Mouse (Mus musculus) kidney, adult 2 months (tissue): ENCODE measurements at regions not wholly inside any gene's neighbourhood (a gene's known extent, or its start where the extent isn't known, plus 50 kb on each side); places are given as distances from the start of the nearest gene placed in this dataset.

Source experiments
- DNase-seq: peaks from one replicate; pipeline ENCODE4 v3.0.0; 2021
- H3K27ac ChIP-seq: fragments of 200-500 bp; 2 replicates; pipeline ENCODE4 v1.5.1; 2012; ENCODE audit warnings: low read depth, low read length, control low read depth, inconsistent platforms; ENCODE audit not compliant: insufficient read depth
- H3K27me3 ChIP-seq: fragments of 200-500 bp; replicated peaks from 2 replicates; pipeline ENCODE4 v1.6.1; 2012; ENCODE audit warnings: mild to moderate bottlenecking, moderate library complexity, low read length, inconsistent platforms; ENCODE audit not compliant: control insufficient read depth, insufficient read depth
- H3K36me3 ChIP-seq: fragments of 200-500 bp; 2 replicates; pipeline ENCODE4 v1.6.1; 2012; ENCODE audit warnings: mild to moderate bottlenecking, moderate library complexity, low read length, inconsistent platforms; ENCODE audit not compliant: control insufficient read depth, insufficient read depth
- H3K4me1 ChIP-seq: fragments of 200-500 bp; 2 replicates; pipeline ENCODE4 v1.6.1; 2011; ENCODE audit warnings: low read length; ENCODE audit not compliant: control insufficient read depth, insufficient read depth
- H3K4me3 ChIP-seq: fragments of 200-500 bp; 2 replicates; pipeline ENCODE4 v1.5.1; 2011; ENCODE audit warnings: mild to moderate bottlenecking, low read depth, low read length, control low read depth; ENCODE audit not compliant: insufficient read depth
- CTCF ChIP-seq: fragments of 200-500 bp; conservative IDR thresholded peaks from 2 replicates; pipeline ENCODE4 v1.5.1; 2011; ENCODE audit warnings: low read depth, mild to moderate bottlenecking, control low read depth, low read length, moderate library complexity, mixed read lengths; ENCODE audit not compliant: insufficient read depth, insufficient read length
- POLR2A ChIP-seq: fragments of 200-500 bp; IDR thresholded peaks from one replicate; pipeline ENCODE4 v1.6.1; 2011; ENCODE audit warnings: low read depth, low read length, control low read depth
- WGBS: fragments of 180-500 bp; shearing (Covaris S2); methylation state at CpG from one replicate; pipeline ENCODE4 v1.1.7; 2018; 5-methylcytosine and 5-hydroxymethylcytosine counted together

DNA sequence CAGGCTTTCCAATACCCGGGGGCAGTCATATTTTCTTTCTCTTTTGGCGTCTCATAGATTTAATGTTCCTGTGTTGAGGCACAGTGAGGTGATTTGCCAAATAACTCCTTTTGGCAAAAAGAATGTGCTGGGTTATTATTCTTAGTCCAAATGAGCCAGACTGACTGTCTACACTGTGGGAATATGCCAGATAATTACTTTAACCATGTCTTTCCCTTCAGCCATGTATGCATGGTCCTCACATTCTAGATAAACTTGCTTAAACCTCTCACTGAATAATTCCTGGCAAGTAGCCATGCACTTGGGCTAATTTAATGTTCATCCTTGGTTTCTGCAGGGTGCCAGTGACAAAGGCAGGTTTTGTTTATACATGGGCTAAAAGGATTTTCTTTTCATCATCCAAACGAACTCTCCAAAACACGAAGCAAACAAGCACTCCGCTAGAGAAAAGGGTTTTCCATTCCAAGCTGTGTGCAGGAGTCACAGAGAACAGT, 544.6 kb downstream of the Kcnj2 start:
- H3K4me1 ChIP-seq = no peaks in the 10 kb centered on the region
- TF ChIP-seq CTCF = no peak
- TF ChIP-seq POLR2A = no peak
- 76% methylated on average over 5 of the region's 5 CpGs for WGBS

DNA sequence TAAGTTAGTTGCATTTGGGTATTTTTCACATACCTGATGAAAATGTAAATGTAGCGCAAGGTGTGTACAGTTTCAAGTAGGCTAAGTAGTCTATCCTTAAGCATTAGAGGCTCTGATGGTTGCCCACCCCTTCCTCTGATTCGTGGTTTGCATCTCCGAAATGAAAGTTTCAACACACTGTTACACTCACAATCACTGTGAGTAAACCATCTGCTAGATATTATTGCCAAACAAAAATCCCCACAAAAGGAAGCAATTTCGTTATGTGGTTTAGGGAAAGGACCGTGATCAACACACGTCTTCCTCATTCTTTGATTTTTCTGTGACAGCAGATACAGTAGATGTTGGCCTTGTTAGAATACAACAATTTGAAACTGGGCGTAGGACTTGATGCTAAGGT, 577.6 kb downstream of the Kcnj2 start:
- WGBS = 89% methylated on average over 7 of the region's 7 CpGs
- Histone ChIP-seq H3K27me3 (no peaks in the 10 kb centered on the region; the same call in 1 of the 2 replicates), H3K4me3 (no peak overlapping the region), H3K4me1 (no peaks in the 10 kb centered on the region), H3K27ac (no peak overlapping the region), H3K36me3 (no peaks in the 10 kb centered on the region)
- DNase-seq = no peak
- TF ChIP-seq POLR2A (no peak), CTCF (no peak)

More for the DNA sequence above, 544.6 kb downstream of the Kcnj2 start:
- H3K27ac ChIP-seq = no peak overlapping the region
- no peaks in the 10 kb centered on the region for H3K27me3 ChIP-seq
- no peak for DNase-seq
- no peaks in the 10 kb centered on the region for H3K36me3 ChIP-seq
- H3K4me3 ChIP-seq = no peak overlapping the region

DNA sequence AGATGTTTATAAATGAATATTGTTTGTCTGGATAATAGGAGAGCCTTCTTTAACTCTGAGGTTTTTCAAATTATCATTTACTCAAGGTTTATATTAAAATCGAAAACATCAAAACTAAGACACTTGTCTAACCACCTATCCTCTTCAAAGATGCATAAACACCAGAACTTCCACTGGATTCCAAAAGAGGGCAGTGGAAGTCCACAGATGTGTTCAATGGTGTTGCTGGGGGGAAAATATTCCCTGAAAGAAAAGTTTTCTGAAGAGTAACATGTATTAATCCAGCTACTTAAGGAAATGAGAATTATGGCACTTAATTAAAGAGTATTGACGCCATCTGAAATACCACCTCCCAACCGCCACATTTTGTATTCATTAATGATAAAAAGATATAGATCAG, 586.9 kb downstream of the Kcnj2 start:
- Histone ChIP-seq H3K27me3 (no peaks in the 10 kb centered on the region; the same call in 1 of the 2 replicates), H3K27ac (no peak overlapping the region), H3K4me3 (no peak overlapping the region), H3K36me3 (no peaks in the 10 kb centered on the region), H3K4me1 (no peaks in the 10 kb centered on the region)
- WGBS = 51% methylated on average over 3 of the region's 3 CpGs
- TF ChIP-seq CTCF (no peak), POLR2A (no peak)
- peak; percentile 5 for DNase-seq

DNA sequence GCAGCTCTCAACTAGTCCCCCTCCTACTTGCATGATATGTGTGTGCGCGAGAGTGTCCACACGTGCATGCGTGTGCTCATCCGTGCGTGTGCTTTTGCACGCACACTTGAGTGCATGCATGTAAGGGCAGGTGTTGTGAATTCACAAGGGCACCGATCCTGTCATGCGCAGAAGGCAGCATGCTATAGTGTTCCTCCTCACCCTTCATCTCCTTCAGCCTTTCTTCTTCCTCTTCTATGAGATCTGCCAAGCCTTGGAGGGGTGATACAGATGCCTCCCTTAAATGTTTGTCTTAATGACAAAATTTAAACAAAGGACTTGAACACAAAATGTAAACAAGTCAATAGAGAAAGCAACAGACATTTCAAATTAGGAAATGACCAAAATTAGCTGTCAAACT, 591.8 kb downstream of the Kcnj2 start:
- Histone ChIP-seq H3K27ac (no peak overlapping the region), H3K4me3 (no peak overlapping the region), H3K27me3 (no peaks in the 10 kb centered on the region), H3K36me3 (no peaks in the 10 kb centered on the region), H3K4me1 (no peaks in the 10 kb centered on the region)
- 94% methylated on average over 9 of the region's 9 CpGs for WGBS
- TF ChIP-seq POLR2A (no peak), CTCF (no peak)
- no peak for DNase-seq

DNA sequence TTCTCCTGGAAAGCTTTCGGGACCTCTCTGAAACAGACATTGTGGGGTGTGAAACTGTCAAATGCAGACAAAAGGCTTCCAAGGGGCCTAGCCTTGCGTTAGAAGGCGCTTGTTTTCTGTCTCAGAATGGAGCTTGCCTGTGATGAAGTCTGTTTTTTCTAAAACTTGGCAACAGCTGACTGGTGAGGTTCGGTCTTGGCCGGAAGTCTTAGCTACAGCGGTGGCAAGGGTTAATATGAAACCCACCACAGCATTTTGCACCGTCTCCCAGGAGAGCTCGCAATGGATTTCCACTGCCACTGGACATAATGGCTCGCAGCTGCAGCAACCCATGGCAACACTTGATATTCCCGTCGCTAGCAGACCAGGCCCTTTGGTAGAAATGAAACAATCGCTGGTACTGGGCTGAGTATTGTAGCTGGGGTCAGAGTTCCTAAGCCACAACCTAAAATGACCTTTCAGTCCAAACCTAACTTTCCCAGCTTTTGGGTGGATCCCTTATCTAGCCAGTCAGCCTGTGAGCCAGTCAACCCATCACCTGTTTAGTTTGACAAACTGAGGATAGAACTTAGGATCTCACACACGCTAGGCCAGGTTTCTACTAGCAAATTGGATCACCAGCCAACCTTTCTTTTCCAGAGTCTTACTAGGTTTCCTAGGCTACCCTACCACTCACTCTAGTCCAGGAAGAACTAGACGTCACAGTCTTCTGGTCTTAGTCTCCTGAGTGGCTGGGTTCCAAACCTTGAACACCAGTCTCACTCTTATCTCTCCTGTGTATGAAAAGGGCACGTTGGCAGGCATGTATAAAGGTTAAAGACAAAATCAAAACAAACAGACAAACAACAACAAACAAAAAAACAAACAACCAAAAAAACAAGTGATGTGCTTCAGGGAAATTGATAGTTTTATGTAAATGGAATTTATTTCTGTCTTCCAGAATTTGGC, 592.7 kb downstream of the Kcnj2 start:
- Histone ChIP-seq H3K36me3 (no peaks in the 10 kb centered on the region), H3K4me3 (no peak overlapping the region), H3K4me1 (no peaks in the 10 kb centered on the region), H3K27ac (no peak overlapping the region), H3K27me3 (no peaks in the 10 kb centered on the region)
- no peak for DNase-seq
- TF ChIP-seq POLR2A (no peak), CTCF (no peak)
- 69% methylated on average over 15 of the region's 15 CpGs for WGBS

DNA sequence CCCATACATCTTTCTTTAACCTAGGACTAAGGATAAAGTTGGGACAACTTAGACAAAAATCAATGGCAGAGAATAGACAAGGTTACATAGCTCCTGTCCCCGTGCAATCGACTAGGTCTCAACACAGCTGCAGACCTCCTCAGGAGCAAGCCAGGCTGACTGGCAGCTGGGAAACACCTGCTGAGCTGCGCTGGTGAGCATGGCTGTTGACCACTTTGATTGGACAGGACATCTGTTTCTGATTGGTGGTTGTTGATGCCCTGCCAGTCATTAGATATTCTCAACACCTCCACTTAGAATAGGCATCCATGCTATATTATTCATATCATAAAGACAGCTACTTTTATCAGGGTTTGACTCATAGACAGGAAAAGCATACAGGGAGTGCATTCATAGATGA, 597.3 kb downstream of the Kcnj2 start:
- no peaks in the 10 kb centered on the region for H3K36me3 ChIP-seq
- H3K4me1 ChIP-seq = no peaks in the 10 kb centered on the region
- no peak overlapping the region for H3K4me3 ChIP-seq
- WGBS = 78% methylated on average over 3 of the region's 3 CpGs
- no peak overlapping the region for H3K27ac ChIP-seq
- no peaks in the 10 kb centered on the region for H3K27me3 ChIP-seq
- no peak for TF ChIP-seq POLR2A
- no peak for TF ChIP-seq CTCF
- DNase-seq = no peak

DNA sequence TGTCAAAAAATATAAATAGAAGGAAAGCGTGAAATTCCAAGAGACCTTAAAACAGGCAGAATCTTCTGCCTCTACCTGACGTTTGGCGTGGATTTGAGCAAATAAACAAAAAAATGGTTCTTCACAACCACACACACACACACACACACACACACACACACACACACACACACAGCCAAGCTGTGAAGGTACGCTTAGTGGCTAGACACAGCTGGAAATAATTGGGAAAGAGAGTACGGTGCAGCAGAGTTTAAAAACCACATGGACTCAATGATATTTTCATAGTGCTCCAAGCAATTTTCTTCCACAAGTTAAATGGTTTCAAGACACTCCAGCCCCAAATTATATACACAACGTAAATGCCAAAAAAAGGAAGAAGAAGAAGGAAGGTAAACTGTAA, 600.4 kb downstream of the Kcnj2 start:
- H3K4me3 ChIP-seq = no peak overlapping the region
- no peaks in the 10 kb centered on the region for H3K36me3 ChIP-seq
- no peak for TF ChIP-seq CTCF
- no peak for TF ChIP-seq POLR2A
- H3K27ac ChIP-seq = no peak overlapping the region
- DNase-seq = no peak
- 86% methylated on average over 6 of the region's 6 CpGs for WGBS
- no peaks in the 10 kb centered on the region for H3K27me3 ChIP-seq
- H3K4me1 ChIP-seq = no peaks in the 10 kb centered on the region

DNA sequence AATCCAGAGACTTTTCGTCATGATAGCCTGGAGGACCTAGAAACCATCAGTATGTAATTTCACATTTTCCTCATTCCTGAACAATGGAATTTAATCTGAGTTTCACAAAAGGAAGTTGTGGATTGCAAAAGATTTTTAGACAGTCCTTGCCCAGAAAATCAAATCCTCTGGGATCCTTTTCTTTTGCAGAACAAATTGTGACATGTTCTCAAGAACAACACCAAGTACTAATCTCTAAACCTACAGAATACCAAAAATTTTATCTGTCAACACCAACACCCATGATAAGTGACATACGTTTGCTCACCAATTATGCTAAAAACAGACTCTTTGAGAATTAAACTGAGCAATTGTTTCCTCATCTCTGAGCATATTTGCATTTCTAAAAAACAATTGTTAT, 605.9 kb downstream of the Kcnj2 start:
- H3K27ac ChIP-seq = no peak overlapping the region
- H3K36me3 ChIP-seq = no peaks in the 10 kb centered on the region
- H3K4me3 ChIP-seq = no peak overlapping the region
- TF ChIP-seq POLR2A (no peak), CTCF (no peak)
- 74% methylated on average over 2 of the region's 2 CpGs for WGBS
- no peak for DNase-seq
- H3K4me1 ChIP-seq = no peaks in the 10 kb centered on the region
- H3K27me3 ChIP-seq = no peaks in the 10 kb centered on the region
